Mouse (Mus musculus) lung, postnatal 4 days (tissue): ENCODE data around the gene Gm20518.

ENCODE experiments used
- DNase-seq, 2 experiments: peaks; one replicate each; pipeline ENCODE4 v3.0.0; 2021

The Gm20518 gene

DNA sequence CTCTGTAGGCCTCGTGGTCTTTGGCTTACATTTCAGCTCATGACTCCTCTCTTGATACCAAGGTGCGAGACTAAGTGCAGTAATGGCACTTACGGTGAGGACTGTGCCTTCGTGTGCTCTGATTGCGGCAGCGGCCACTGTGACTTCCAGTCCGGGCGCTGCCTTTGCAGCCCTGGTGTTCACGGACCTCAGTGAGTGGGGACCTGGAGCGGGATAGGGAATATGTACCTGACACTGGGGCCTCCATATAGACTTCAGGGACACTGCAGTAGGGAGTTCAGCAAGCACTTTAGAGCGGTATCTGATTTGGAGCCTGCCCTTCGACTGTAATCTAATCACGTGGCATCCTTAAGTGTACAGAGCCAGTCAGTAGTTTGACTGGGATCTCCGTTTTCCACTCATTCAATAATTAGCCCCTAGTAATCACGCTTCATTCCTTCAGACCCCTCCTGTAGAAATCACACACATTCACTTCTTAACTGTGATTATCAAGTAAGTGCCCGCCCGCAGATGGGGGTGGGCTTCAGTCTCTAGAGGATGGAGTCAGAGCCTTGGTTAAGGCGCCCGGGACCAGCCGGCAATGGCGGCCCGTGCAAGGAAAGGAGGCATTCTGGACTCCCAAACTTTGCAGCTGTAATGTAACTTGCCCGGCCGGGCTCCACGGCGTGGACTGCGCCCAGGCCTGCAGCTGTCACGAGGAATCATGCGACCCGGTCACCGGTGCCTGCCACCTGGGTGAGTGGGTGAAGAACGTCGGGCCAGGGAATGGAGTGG is 87.6 kb downstream of the Gm20518 start:
- DNase-seq: no peak

DNA sequence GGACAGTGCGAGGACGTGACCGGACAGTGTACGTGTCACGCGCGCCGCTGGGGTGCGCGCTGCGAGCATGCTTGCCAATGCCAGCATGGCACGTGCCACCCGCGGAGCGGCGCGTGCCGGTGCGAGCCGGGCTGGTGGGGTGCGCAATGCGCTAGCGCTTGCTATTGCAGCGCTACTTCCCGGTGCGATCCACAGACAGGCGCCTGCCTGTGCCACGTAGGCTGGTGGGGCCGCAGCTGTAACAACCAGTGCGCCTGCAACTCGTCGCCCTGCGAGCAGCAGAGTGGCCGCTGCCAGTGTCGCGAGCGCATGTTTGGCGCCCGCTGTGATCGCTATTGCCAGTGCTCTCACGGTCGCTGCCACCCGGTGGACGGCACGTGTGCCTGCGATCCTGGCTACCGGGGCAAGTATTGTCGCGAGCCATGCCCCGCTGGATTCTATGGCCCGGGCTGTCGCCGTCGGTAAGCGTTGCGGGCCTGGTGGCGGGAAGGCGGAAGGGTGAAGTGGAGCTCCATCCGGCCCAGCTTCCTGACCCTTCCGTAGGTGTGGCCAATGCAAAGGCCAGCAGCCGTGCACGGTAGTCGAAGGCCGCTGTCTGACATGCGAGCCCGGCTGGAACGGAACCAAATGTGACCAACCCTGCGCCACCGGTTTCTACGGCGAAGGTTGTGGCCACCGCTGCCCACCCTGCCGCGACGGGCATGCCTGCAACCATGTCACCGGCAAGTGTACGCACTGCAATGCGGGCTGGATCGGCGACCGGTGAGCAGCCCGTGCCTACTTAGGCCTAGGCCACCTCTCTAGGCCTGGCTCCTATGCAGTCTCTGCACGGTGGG is 88.4 kb downstream of the Gm20518 start:
- DNase-seq: peak; percentile 60 to 68

- no peak for DNase-seq
These were observed 89.0 kb downstream of the Gm20518 start for GRCm38 (mm10) chr16:17802456-17802838.

- DNase-seq: no peak
These were observed 89.6 kb downstream of the Gm20518 start for GRCm38 (mm10) chr16:17801777-17802455.

DNA sequence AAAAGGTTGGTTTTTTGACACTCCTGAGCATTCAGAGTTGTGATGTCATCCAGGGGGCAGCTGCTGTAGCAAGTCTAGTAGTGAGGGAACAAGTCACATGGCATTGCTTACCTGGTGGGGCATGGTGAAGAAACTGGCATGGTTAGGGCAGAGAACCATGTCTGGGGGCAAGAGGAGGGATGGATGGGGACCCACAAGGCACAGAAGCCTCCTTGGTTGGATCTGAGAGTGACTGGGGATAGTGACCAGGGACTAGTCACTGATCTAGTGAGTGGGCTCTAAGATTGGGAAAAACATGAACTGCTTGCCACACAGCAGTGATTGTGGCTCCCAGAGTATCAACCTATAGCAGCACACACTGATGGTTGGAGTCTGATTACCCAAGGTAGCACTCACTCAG is 91.9 kb downstream of the Gm20518 start:
- no peak for DNase-seq

- peak; percentile 78 to 94 for DNase-seq
These were observed 92.9 kb downstream of the Gm20518 start for GRCm38 (mm10) chr16:17798321-17799180.

- DNase-seq: peak in 1 of 2 experiments; percentile 46
These were observed 93.6 kb downstream of the Gm20518 start for GRCm38 (mm10) chr16:17797812-17798311.

GRCm38 (mm10) chr16:17796971-17797811 is 94.3 kb downstream of the Gm20518 start, which contains the start of gene Scarf2:
Gene Scarf2 (plus strand): TSS chr16:17797282.
- DNase-seq: peak; percentile 82 to 92

- DNase-seq: no peak
These were observed 95.0 kb downstream of the Gm20518 start for GRCm38 (mm10) chr16:17796519-17796918.

DNA sequence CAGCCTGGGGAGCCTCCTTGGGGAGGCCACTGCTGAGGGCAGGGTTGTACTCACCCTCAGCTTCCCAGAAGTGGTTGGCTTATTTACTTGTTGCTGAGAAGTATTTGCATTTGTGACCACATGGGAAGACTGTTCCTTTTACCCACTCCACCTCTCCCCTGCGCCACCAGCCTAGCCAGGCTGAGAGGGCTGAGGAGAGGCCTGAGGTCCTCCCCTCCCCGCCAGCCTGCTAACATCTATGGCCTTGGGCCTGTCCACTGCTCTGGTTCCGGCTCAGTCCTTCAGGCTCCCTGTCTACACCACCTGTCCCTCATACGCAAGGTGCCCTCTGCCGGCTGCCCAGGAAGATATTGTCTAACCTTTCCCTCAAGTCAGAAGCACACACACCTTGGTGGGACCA is 95.8 kb downstream of the Gm20518 start:
- DNase-seq: peak; percentile 58 to 83

DNA sequence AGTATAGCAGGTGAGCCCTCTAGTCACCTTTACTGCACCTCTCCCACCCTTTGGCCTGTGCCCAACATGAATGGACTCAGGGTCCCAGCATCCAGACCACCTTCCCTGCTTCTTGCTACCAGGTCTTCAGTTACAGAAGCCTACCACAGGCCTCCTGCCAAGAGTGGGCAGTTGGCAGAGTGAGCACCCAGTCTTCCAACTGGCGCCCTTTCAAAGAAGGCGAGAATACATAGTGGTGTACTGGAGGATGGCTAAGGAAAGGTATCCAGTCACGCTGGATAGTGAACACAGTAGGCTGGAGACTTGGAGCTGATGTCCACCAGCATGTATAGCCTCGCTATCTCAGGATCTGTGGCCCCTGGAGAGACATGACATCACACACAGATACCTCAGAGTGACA is 97.4 kb downstream of the Gm20518 start:
- no peak for DNase-seq

- DNase-seq: no peak
These were observed 98.7 kb downstream of the Gm20518 start for GRCm38 (mm10) chr16:17792728-17793127.

- DNase-seq: no peak
These were observed 106.1 kb downstream of the Gm20518 start for GRCm38 (mm10) chr16:17785337-17785736.
